Mouse (Mus musculus): Measurements from ENCODE around the gene Stx8. TPM values are rescaled to one million over a fixed set of nuclear protein-coding genes. Genes with fewer than 3 reads are reported as not detected.

Gene Stx8
- 58.3 and 59.4 TPM in 2 replicates for polyA plus RNA-seq (2015; fragmentation: Nextera tagmentation; extraction: Ambion mirVana)

- peak within 1 kb of the TSS; percentile 87 for H3K4me3 ChIP-seq
- WGBS, result under 1% methylated on average over 28 of the region's 28 CpGs
- ATAC-seq (ENCODE audit: low FRiP score, low read depth), result peak; percentile 71; the same call in 1 of the 2 replicates
- peaks cover 11% of the 10 kb centered on the region for H3K36me3 ChIP-seq
- peak within 1 kb of the TSS; percentile 22; the same call in 1 of the 2 replicates for H3K27ac ChIP-seq
- no peaks in the 10 kb centered on the region for H3K27me3 ChIP-seq
- H3K9me3 ChIP-seq, result no peaks in the 10 kb centered on the region
- peak within 1 kb of the TSS; percentile 88 for H3K9ac ChIP-seq
- H3K4me1 ChIP-seq, result peaks cover 21% of the 10 kb centered on the region
- peak within 1 kb of the TSS; percentile 90 for H3K4me2 ChIP-seq (replicated peaks)
These were observed at the start of gene Stx8 for GRCm38 (mm10) chr11:67965905-67966878. Gene Stx8, plus strand, starts transcription at chr11:67966193.

GRCm38 (mm10) chr11:67917126-67917525, 48.9 kb upstream of the Stx8 start:
- Histone ChIP-seq H3K36me3 (no peaks in the 10 kb centered on the region), H3K27me3 (peaks cover 34% of the 10 kb centered on the region), H3K4me1 (peaks cover 4% of the 10 kb centered on the region; the same call in 1 of the 2 replicates), H3K9me3 (no peaks in the 10 kb centered on the region), H3K4me2 (replicated peaks) (no peak overlapping the region), H3K27ac (no peak overlapping the region), H3K9ac (no peak overlapping the region), H3K4me3 (no peak overlapping the region)
- no peak for ATAC-seq (ENCODE audit: low FRiP score, low read depth)
- WGBS, result 88% methylated on average over 3 of the region's 3 CpGs

DNA sequence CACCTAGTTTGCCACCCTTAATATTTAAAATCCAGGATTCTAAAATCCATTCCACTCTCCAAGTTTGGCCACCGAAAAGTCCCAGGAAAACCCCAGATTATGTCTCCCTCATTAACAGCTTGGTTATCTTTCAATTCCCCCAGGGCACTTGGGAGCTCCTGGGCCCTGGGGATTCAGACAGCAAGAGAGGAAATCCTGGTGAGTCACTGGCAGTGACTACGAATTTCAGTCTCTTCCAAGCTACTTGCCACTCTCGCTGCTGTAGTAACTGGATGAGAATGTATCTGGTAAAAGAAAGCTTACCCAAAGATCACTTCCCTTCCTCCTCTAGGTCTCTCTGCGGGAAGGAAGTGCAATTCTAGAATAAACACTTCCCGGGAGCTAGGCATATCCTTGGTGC, 46.4 kb upstream of the Stx8 start:
- Histone ChIP-seq H3K27me3 (peaks cover 38% of the 10 kb centered on the region), H3K4me2 (replicated peaks) (no peak overlapping the region), H3K4me1 (peaks cover 8% of the 10 kb centered on the region; the same call in 1 of the 2 replicates), H3K9me3 (no peaks in the 10 kb centered on the region), H3K27ac (no peak overlapping the region), H3K4me3 (no peak overlapping the region), H3K36me3 (no peaks in the 10 kb centered on the region), H3K9ac (no peak overlapping the region)
- no peak for ATAC-seq (ENCODE audit: low FRiP score, low read depth)
- WGBS, result 74% methylated on average over 5 of the region's 5 CpGs

DNA sequence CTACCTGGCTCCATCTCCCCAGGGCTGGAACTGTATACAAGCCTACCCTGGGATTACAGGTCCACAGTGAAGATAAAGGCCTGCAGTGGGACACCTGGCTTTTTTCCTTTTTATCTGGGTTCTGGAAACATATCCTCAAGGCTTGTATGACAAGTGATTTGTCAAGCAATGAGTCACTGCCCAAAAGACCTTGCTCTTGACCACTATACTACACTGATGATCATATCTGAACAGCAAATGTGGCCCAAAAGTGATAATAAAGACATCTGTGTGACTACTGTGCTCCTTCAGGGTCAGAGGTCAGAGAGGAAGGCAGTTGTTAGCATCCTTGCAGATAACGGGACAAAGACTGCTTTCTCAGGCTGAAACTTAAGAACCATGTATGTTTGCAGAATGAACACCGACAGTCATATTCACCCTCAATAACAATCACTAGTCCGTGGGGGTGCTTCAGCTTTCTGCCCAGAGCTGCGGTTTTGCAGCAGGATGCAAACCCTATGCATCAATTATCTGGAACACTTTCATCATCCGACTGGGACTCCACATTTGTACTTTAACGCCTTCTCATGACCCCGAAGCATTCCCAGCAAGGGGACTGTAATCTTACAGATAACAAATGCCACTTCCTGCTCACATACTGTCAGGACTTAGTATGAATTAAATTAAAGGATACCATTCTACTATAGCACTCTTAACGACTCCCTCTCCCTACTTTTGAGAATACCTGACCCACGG, 45.6 kb upstream of the Stx8 start:
- WGBS, result 48% methylated on average over 9 of the region's 9 CpGs
- Histone ChIP-seq H3K36me3 (no peaks in the 10 kb centered on the region), H3K4me3 (no peak overlapping the region), H3K4me2 (replicated peaks) (no peak overlapping the region; the same call in 1 of the 2 replicates), H3K9me3 (no peaks in the 10 kb centered on the region), H3K9ac (no peak overlapping the region), H3K4me1 (peaks cover 8% of the 10 kb centered on the region; the same call in 1 of the 2 replicates), H3K27ac (no peak overlapping the region), H3K27me3 (peaks cover 38% of the 10 kb centered on the region)
- no peak for ATAC-seq (ENCODE audit: low FRiP score, low read depth)

- peak overlapping the region; percentile 100 for H3K4me2 ChIP-seq (replicated peaks)
- no peaks in the 10 kb centered on the region for H3K9me3 ChIP-seq
- H3K4me3 ChIP-seq, result peak overlapping the region; percentile 69
- peaks cover 8% of the 10 kb centered on the region; the same call in 1 of the 2 replicates for H3K4me1 ChIP-seq
- 2% methylated on average over 47 of the region's 47 CpGs for WGBS
- peak overlapping the region; percentile 70 for H3K9ac ChIP-seq
- peak; percentile 33; the same call in 1 of the 2 replicates for ATAC-seq (ENCODE audit: low FRiP score, low read depth)
- no peak overlapping the region for H3K27ac ChIP-seq
- no peaks in the 10 kb centered on the region for H3K36me3 ChIP-seq
- peaks cover 38% of the 10 kb centered on the region for H3K27me3 ChIP-seq
These were observed 44.7 kb upstream of the Stx8 start for GRCm38 (mm10) chr11:67921091-67921826.

DNA sequence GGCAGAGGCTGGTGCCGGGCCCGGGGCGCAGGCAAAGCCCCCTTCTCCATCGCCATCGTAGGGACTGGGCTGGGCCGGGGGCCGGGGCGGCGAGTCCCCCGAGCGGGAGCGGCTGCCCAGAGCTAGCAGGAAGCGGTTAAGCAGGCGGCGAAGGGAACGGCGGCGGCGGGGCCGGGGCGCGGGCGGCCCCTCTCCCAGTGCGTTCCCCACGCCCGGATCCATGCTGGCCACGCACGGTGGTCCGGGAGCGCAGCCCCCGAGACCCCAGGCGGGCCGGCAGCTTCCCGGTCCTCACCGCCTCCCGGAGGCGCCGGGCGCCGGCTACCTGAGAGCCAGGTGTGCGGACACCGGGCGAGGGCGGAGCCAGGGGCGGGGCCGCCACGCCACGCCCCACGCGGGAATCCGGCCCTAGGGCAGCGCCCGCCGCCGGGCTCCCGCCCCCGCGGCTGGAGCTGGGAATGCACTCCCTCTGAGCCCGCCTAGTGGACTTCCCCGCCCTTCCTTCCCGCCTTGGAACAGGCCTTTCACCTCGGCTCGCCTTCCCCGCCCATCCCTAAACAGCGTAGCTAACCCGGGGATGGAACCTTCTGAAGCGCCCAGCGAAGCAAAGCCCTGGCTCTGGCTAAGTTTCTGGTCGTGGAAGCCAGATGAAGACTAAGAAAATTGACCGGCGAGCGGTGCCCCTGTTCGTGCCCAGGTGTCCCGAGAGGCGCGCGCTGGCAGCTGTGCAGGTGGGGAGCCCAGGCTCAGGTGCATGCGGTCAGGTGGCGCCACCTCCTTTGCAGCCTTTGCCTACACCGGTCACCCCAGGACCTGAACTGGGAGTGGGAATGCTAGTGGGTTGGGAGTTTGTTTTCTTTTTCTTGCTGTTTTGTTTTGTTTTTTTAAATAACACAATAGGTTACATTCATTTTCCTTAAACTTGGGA, 43.9 kb upstream of the Stx8 start, which contains the start of gene Usp43:
Gene Usp43 (minus strand): TSS at position 327 of the 928 bp plus-strand sequence.
- peak within 1 kb of the TSS; percentile 70 for H3K9ac ChIP-seq
- no peaks in the 10 kb centered on the region for H3K36me3 ChIP-seq
- ATAC-seq (ENCODE audit: low FRiP score, low read depth), result peak; percentile 46; the same call in 1 of the 2 replicates
- peak within 1 kb of the TSS; percentile 100 for H3K4me2 ChIP-seq (replicated peaks)
- H3K27ac ChIP-seq, result no peak within 1 kb of the TSS; the same call in 1 of the 2 replicates
- peak within 1 kb of the TSS; percentile 69 for H3K4me3 ChIP-seq
- under 1% methylated on average over 52 of the region's 80 CpGs for WGBS
- H3K4me1 ChIP-seq, result peaks cover 8% of the 10 kb centered on the region; the same call in 1 of the 2 replicates
- H3K27me3 ChIP-seq, result peaks cover 38% of the 10 kb centered on the region
- no peaks in the 10 kb centered on the region for H3K9me3 ChIP-seq

GRCm38 (mm10) chr11:67922755-67923125, 43.3 kb upstream of the Stx8 start:
- WGBS, result 0% methylated on average over 12 of the region's 12 CpGs
- peak; percentile 68 for ATAC-seq (ENCODE audit: low FRiP score, low read depth)
- Histone ChIP-seq H3K4me3 (peak overlapping the region; percentile 69), H3K9me3 (no peaks in the 10 kb centered on the region), H3K36me3 (no peaks in the 10 kb centered on the region), H3K9ac (no peak overlapping the region; the same call in 1 of the 2 replicates), H3K4me2 (replicated peaks) (peak overlapping the region; percentile 100), H3K27ac (no peak overlapping the region), H3K4me1 (peaks cover 8% of the 10 kb centered on the region; the same call in 1 of the 2 replicates), H3K27me3 (peaks cover 38% of the 10 kb centered on the region)

GRCm38 (mm10) chr11:67923720-67924119, 42.3 kb upstream of the Stx8 start:
- Histone ChIP-seq H3K4me1 (peaks cover 8% of the 10 kb centered on the region; the same call in 1 of the 2 replicates), H3K27ac (no peak overlapping the region), H3K9me3 (no peaks in the 10 kb centered on the region), H3K4me2 (replicated peaks) (no peak overlapping the region), H3K9ac (no peak overlapping the region), H3K4me3 (no peak overlapping the region), H3K27me3 (peaks cover 38% of the 10 kb centered on the region), H3K36me3 (no peaks in the 10 kb centered on the region)
- ATAC-seq (ENCODE audit: low FRiP score, low read depth), result no peak
- WGBS, result 94% methylated on average over 5 of the region's 5 CpGs

GRCm38 (mm10) chr11:67925000-67925399, 41.0 kb upstream of the Stx8 start:
- no peak overlapping the region for H3K4me3 ChIP-seq
- no peak overlapping the region for H3K9ac ChIP-seq
- no peaks in the 10 kb centered on the region for H3K9me3 ChIP-seq
- H3K27ac ChIP-seq, result no peak overlapping the region
- H3K27me3 ChIP-seq, result peaks cover 25% of the 10 kb centered on the region
- no peak overlapping the region for H3K4me2 ChIP-seq (replicated peaks)
- ATAC-seq (ENCODE audit: low FRiP score, low read depth), result no peak
- H3K36me3 ChIP-seq, result no peaks in the 10 kb centered on the region
- H3K4me1 ChIP-seq, result peaks cover 8% of the 10 kb centered on the region; the same call in 1 of the 2 replicates
- 89% methylated on average over 13 of the region's 13 CpGs for WGBS

GRCm38 (mm10) chr11:67926348-67927055, 39.5 kb upstream of the Stx8 start:
- no peak for ATAC-seq (ENCODE audit: low FRiP score, low read depth)
- H3K4me2 ChIP-seq (replicated peaks), result no peak overlapping the region
- H3K4me3 ChIP-seq, result no peak overlapping the region
- H3K36me3 ChIP-seq, result no peaks in the 10 kb centered on the region
- peaks cover 12% of the 10 kb centered on the region for H3K27me3 ChIP-seq
- 21% methylated on average over 10 of the region's 15 CpGs for WGBS
- no peak overlapping the region for H3K27ac ChIP-seq
- no peaks in the 10 kb centered on the region for H3K9me3 ChIP-seq
- no peak overlapping the region for H3K9ac ChIP-seq
- H3K4me1 ChIP-seq, result peaks cover 8% of the 10 kb centered on the region; the same call in 1 of the 2 replicates

Data from limb, embryonic 13.5 days (tissue).